Mouse (Mus musculus) gonadal fat pad, adult 2 months (tissue): ENCODE data around the gene Mxra7. TPM values are rescaled to one million over a fixed set of nuclear protein-coding genes. Genes with fewer than 3 reads are reported as not detected.
"Not testable (repeated sequence)": the region's sequence is repeated elsewhere in the genome, so short reads cannot be mapped to it uniquely, and the experiment has no call there.

Experiments used
- DNase-seq: peaks from one replicate; pipeline ENCODE4 v3.0.0-alpha.2; 2012; ENCODE audit warnings: low read depth
- polyA plus RNA-seq: library from polyadenylated mRNA; depleted of rRNA; stranded (reverse); fragments of >200 nt; gene quantifications from 2 replicates; pipeline ENCODE4 v1.2.3, GENCODE M21; 2012; rRNA removed

Mxra7 gene
- 13.9 and 31.5 TPM in 2 replicates for polyA plus RNA-seq

- DNase-seq = no peak
These were observed at the start of gene Mxra7 for GRCm38 (mm10) chr11:116827534-116828165. Mxra7 (minus strand) TSS chr11:116828046.

- no peak for DNase-seq
These were observed 46.1 kb upstream of the Mxra7 start for GRCm38 (mm10) chr11:116873987-116874386.

- no peak for DNase-seq
These were observed 43.7 kb upstream of the Mxra7 start for GRCm38 (mm10) chr11:116871538-116871937.

GRCm38 (mm10) chr11:116869641-116870040 is 41.8 kb upstream of the Mxra7 start:
- no peak for DNase-seq

GRCm38 (mm10) chr11:116869223-116869622 is 41.4 kb upstream of the Mxra7 start:
- peak; percentile 81 for DNase-seq

- DNase-seq = no peak
These were observed 40.3 kb upstream of the Mxra7 start for GRCm38 (mm10) chr11:116868129-116868528.

- DNase-seq = no peak
These were observed 38.2 kb upstream of the Mxra7 start for GRCm38 (mm10) chr11:116865945-116866585.

- DNase-seq = no peak
These were observed 36.6 kb upstream of the Mxra7 start for GRCm38 (mm10) chr11:116864444-116864843.

- DNase-seq = no peak
These were observed 29.5 kb upstream of the Mxra7 start for GRCm38 (mm10) chr11:116857183-116857850.

GRCm38 (mm10) chr11:116854279-116854678 is 26.4 kb upstream of the Mxra7 start:
- DNase-seq = no peak

- DNase-seq = no peak
These were observed 25.7 kb upstream of the Mxra7 start for GRCm38 (mm10) chr11:116853512-116853928.

GRCm38 (mm10) chr11:116852891-116853511 is 25.2 kb upstream of the Mxra7 start, which contains the start of gene Srsf2:
Srsf2 (minus strand) TSS chr11:116853094.
- no peak for DNase-seq

GRCm38 (mm10) chr11:116852291-116852890 is 24.5 kb upstream of the Mxra7 start, which contains the start of gene Mfsd11:
Mfsd11 (plus strand) TSS chr11:116852440.
- DNase-seq = no peak

GRCm38 (mm10) chr11:116851576-116852290 is 23.9 kb upstream of the Mxra7 start:
- no peak for DNase-seq

- DNase-seq = no peak
These were observed 23.1 kb upstream of the Mxra7 start for GRCm38 (mm10) chr11:116850833-116851477.

GRCm38 (mm10) chr11:116850085-116850484 is 22.2 kb upstream of the Mxra7 start:
- no peak for DNase-seq

- DNase-seq = no peak
These were observed 21.7 kb upstream of the Mxra7 start for GRCm38 (mm10) chr11:116849587-116849986.

- not testable (repeated sequence) for DNase-seq
These were observed 21.0 kb upstream of the Mxra7 start for GRCm38 (mm10) chr11:116848877-116849178.

- no peak for DNase-seq
These were observed 20.4 kb upstream of the Mxra7 start for GRCm38 (mm10) chr11:116848086-116848876.
